Mouse (Mus musculus): ENCODE results near the gene 0610010K14Rik. TPM values are rescaled to one million over a fixed set of nuclear protein-coding genes. Genes with fewer than 3 reads are reported as not detected.

The 0610010K14Rik gene
- total RNA-seq, 2 experiments from 2014 or later: 24.2 to 31.4 TPM

- ATAC-seq (replicated peaks; ENCODE audit: low FRiP score, poor library complexity, severe bottlenecking): no peak
These were observed 18.8 kb downstream of the 0610010K14Rik start for GRCm38 (mm10) chr11:70218741-70219470.

- no peak for ATAC-seq (replicated peaks; ENCODE audit: low FRiP score, poor library complexity, severe bottlenecking)
These were observed 19.7 kb downstream of the 0610010K14Rik start for GRCm38 (mm10) chr11:70218039-70218438.

GRCm38 (mm10) chr11:70216103-70216502, 21.6 kb downstream of the 0610010K14Rik start:
- ATAC-seq (replicated peaks; ENCODE audit: low FRiP score, poor library complexity, severe bottlenecking): no peak

- ATAC-seq (replicated peaks; ENCODE audit: low FRiP score, poor library complexity, severe bottlenecking): no peak
These were observed 22.4 kb downstream of the 0610010K14Rik start for GRCm38 (mm10) chr11:70215301-70215700.

- ATAC-seq (replicated peaks; ENCODE audit: low FRiP score, poor library complexity, severe bottlenecking): no peak
These were observed 22.9 kb downstream of the 0610010K14Rik start for GRCm38 (mm10) chr11:70214856-70215209.

GRCm38 (mm10) chr11:70214191-70214855, 23.4 kb downstream of the 0610010K14Rik start:
- ATAC-seq (replicated peaks; ENCODE audit: low FRiP score, poor library complexity, severe bottlenecking): no peak

- ATAC-seq (replicated peaks; ENCODE audit: low FRiP score, poor library complexity, severe bottlenecking): no peak
These were observed 24.0 kb downstream of the 0610010K14Rik start for GRCm38 (mm10) chr11:70213736-70214135.

- ATAC-seq (replicated peaks; ENCODE audit: low FRiP score, poor library complexity, severe bottlenecking): no peak
These were observed 24.8 kb downstream of the 0610010K14Rik start for GRCm38 (mm10) chr11:70212896-70213295.

GRCm38 (mm10) chr11:70212423-70212822, 25.3 kb downstream of the 0610010K14Rik start, which contains the start of gene Slc16a11:
TSS of gene Slc16a11 (plus strand) at chr11:70212752.
- ATAC-seq (replicated peaks; ENCODE audit: low FRiP score, poor library complexity, severe bottlenecking): no peak

- ATAC-seq (replicated peaks; ENCODE audit: low FRiP score, poor library complexity, severe bottlenecking): no peak
These were observed 25.7 kb downstream of the 0610010K14Rik start for GRCm38 (mm10) chr11:70211972-70212371.

GRCm38 (mm10) chr11:70210681-70211080, 27.0 kb downstream of the 0610010K14Rik start:
- ATAC-seq (replicated peaks; ENCODE audit: low FRiP score, poor library complexity, severe bottlenecking): no peak

GRCm38 (mm10) chr11:70208778-70209388, 28.8 kb downstream of the 0610010K14Rik start:
- ATAC-seq (replicated peaks; ENCODE audit: low FRiP score, poor library complexity, severe bottlenecking): no peak

GRCm38 (mm10) chr11:70207283-70207682, 30.4 kb downstream of the 0610010K14Rik start:
- ATAC-seq (replicated peaks; ENCODE audit: low FRiP score, poor library complexity, severe bottlenecking): no peak

GRCm38 (mm10) chr11:70206801-70207200, 30.9 kb downstream of the 0610010K14Rik start:
- ATAC-seq (replicated peaks; ENCODE audit: low FRiP score, poor library complexity, severe bottlenecking): no peak

GRCm38 (mm10) chr11:70201691-70202090, 36.0 kb downstream of the 0610010K14Rik start:
- ATAC-seq (replicated peaks; ENCODE audit: low FRiP score, poor library complexity, severe bottlenecking): peak; percentile 85

GRCm38 (mm10) chr11:70200036-70200608, 37.6 kb downstream of the 0610010K14Rik start:
- no peak for ATAC-seq (replicated peaks; ENCODE audit: low FRiP score, poor library complexity, severe bottlenecking)

- no peak for ATAC-seq (replicated peaks; ENCODE audit: low FRiP score, poor library complexity, severe bottlenecking)
These were observed 38.6 kb downstream of the 0610010K14Rik start for GRCm38 (mm10) chr11:70199107-70199506.

GRCm38 (mm10) chr11:70198332-70198731, 39.4 kb downstream of the 0610010K14Rik start:
- ATAC-seq (replicated peaks; ENCODE audit: low FRiP score, poor library complexity, severe bottlenecking): no peak

GRCm38 (mm10) chr11:70193354-70194285, 44.1 kb downstream of the 0610010K14Rik start:
- ATAC-seq (replicated peaks; ENCODE audit: low FRiP score, poor library complexity, severe bottlenecking): no peak
